In genomic region chr5:123133784-123134143, GRCm38 (mm10) we compare ENCODE assay signal across 8 mouse cellular contexts. TPM values are rescaled to one million over a fixed set of nuclear protein-coding genes. Genes with fewer than 3 reads are reported as not detected.
DNase-seq lines count a peak whose midpoint lies in the region; ATAC-seq and TF ChIP-seq lines count a peak whose summit lies in the region.

No protein-coding gene starts in this region.

- no peaks in the 10 kb centered on the region for H3K9me3 ChIP-seq in heart, embryonic 14.5 days (ENCODE audit: control insufficient read depth, low read length)
- no peaks in the 10 kb centered on the region for H3K9me3 ChIP-seq in forebrain, postnatal 0 days (ENCODE audit: low read length)
- H3K9me3 ChIP-seq in midbrain, embryonic 10.5 days (replicated peaks): no peaks in the 10 kb centered on the region

- no peak for ATAC-seq in heart, embryonic 14.5 days (ENCODE audit: insufficient number of reproducible peaks, insufficient read depth, low FRiP score, low read depth)
- no peak for ATAC-seq in forebrain, postnatal 0 days

- TF ChIP-seq CTCF in forebrain, postnatal 0 days (IDR thresholded peaks at IDR 0.05; ENCODE audit: low read depth): no peak

- intact Hi-C loops in heart, postnatal 25 days (cut with DNase I): loop anchor here (1.0 to 2.0 kb wide), 3 partner anchors 16 to 71 kb away; no protein-coding TSS in a partner anchor
- intact Hi-C loops in left cerebral cortex, postnatal 36 days (cut with DNase I): loop anchor here (1.0 to 5.0 kb wide), 3 partner anchors 9 to 66 kb away; partner anchors contain the start of genes Setd1b and Tmem120b

- H3K27ac ChIP-seq in heart, embryonic 14.5 days (replicated peaks in 1 of 2; ENCODE audit: control insufficient read depth in 1 of 2, insufficient read depth in 1 of 2, low read depth in 2 of 2, low read length in 2 of 2): peak overlapping the region; percentile 25 to 100
- peak overlapping the region; percentile 100 for H3K27ac ChIP-seq in forebrain, postnatal 0 days (ENCODE audit: low read depth, low read length)
- peak overlapping the region; percentile 24; the same call in 1 of the 2 replicates for H3K27ac ChIP-seq in midbrain, embryonic 10.5 days (replicated peaks)

- 33% methylated on average over 7 of the region's 7 CpGs for WGBS in heart, embryonic 14.5 days
- WGBS in forebrain, postnatal 0 days: 11% methylated on average over 7 of the region's 7 CpGs
- 24% methylated on average over 7 of the region's 7 CpGs for WGBS in midbrain, embryonic 10.5 days

- 0 out of 2 replicates have a peak, but pooled peaks cover 18% of the 10 kb centered on the region for H3K36me3 ChIP-seq in heart, embryonic 14.5 days (ENCODE audit: control insufficient read depth, insufficient read depth, low read length)
- H3K36me3 ChIP-seq in forebrain, postnatal 0 days (ENCODE audit: insufficient read depth): peaks cover 5% of the 10 kb centered on the region; the same call in 1 of the 2 replicates
- H3K36me3 ChIP-seq in midbrain, embryonic 10.5 days: peaks cover 72% of the 10 kb centered on the region

- H3K27me3 ChIP-seq in heart, embryonic 14.5 days (ENCODE audit: control insufficient read depth, insufficient read depth, low read length): no peaks in the 10 kb centered on the region
- H3K27me3 ChIP-seq in forebrain, postnatal 0 days (ENCODE audit: insufficient read depth, low read length): no peaks in the 10 kb centered on the region
- H3K27me3 ChIP-seq in midbrain, embryonic 10.5 days (ENCODE audit: low read depth, poor library complexity, severe bottlenecking): peaks cover 16% of the 10 kb centered on the region

- DNase-seq in heart, postnatal 25 days (ENCODE audit: low spot score): no peak
- DNase-seq in MN1 (ENCODE audit: low spot score): peak; percentile 11
- no peak for DNase-seq in forebrain, postnatal 0 days
- no peak for DNase-seq in midbrain, embryonic 10.5 days (ENCODE audit: low spot score)
- no peak for DNase-seq in spleen, postnatal 10 days (ENCODE audit: low spot score in 2 of 2)
- DNase-seq in left cerebral cortex, postnatal 36 days (ENCODE audit: low spot score in 2 of 2): no peak
- no peak for DNase-seq in embryo, embryonic 11 days

- peak overlapping the region; percentile 100; the same call in 1 of the 2 replicates for H3K9ac ChIP-seq in heart, embryonic 14.5 days (ENCODE audit: low read length)
- 0 out of 2 replicates have a peak overlapping the region, but pooled peaks have one; percentile 6 for H3K9ac ChIP-seq in forebrain, postnatal 0 days

- peak overlapping the region; percentile 95 for H3K4me2 ChIP-seq in heart, embryonic 14.5 days (ENCODE audit: low read length)
- peak overlapping the region; percentile 97 for H3K4me2 ChIP-seq in forebrain, postnatal 0 days (ENCODE audit: low read depth)

- H3K4me3 ChIP-seq in heart, embryonic 14.5 days (ENCODE audit: control insufficient read depth in 1 of 2, insufficient read depth in 1 of 2, low read depth in 1 of 2, low read length in 2 of 2): peak overlapping the region in 1 of 2 experiments; percentile 93; a peak in 2 of 4 replicates
- H3K4me3 ChIP-seq in forebrain, postnatal 0 days (ENCODE audit: low read depth, low read length): no peak overlapping the region
- H3K4me3 ChIP-seq in midbrain, embryonic 10.5 days: peak overlapping the region; percentile 99

- H3K4me1 ChIP-seq in heart, embryonic 14.5 days (ENCODE audit: control insufficient read depth in 2 of 2, insufficient read depth in 2 of 2, low read length in 2 of 2): peaks cover 63 to 67% of the 10 kb centered on the region in 2 experiments
- H3K4me1 ChIP-seq in forebrain, postnatal 0 days (ENCODE audit: insufficient read depth): peaks cover 22% of the 10 kb centered on the region
- H3K4me1 ChIP-seq in midbrain, embryonic 10.5 days: peaks cover 73% of the 10 kb centered on the region

RNA-seq across cellular contexts. Expression of gene Rhof, which starts 1.3 kb away (rescaled TPM):
- 0.99 and 2.0 TPM in 2 replicates for polyA plus RNA-seq in heart, embryonic 14.5 days (2014; fragmentation: Nextera tagmentation; extraction: Ambion mirVana)
- total RNA-seq in heart, postnatal 25 days (2021): under 1 TPM; 0.36 to 0.45 TPM
- total RNA-seq in forebrain, postnatal 0 days (2014; rRNA removed): 25.3 and 27.0 TPM in 2 replicates
- polyA plus RNA-seq in forebrain, postnatal 0 days (2015; fragmentation: Nextera tagmentation; extraction: Ambion mirVana): 36.9 and 38.7 TPM in 2 replicates
- polyA plus RNA-seq in midbrain, embryonic 10.5 days (2016; fragmentation: Nextera tagmentation; extraction: Ambion mirVana): 1.4 and 1.9 TPM in 2 replicates
- total RNA-seq in left cerebral cortex, postnatal 36 days (2021): 10 to 100 TPM; 51.3 to 53.0 TPM

RNA-seq across cellular contexts. Expression of gene Setd1b, which starts 8.2 kb away (rescaled TPM):
- polyA plus RNA-seq in heart, embryonic 14.5 days (2014; fragmentation: Nextera tagmentation; extraction: Ambion mirVana): 7.9 and 9.3 TPM in 2 replicates
- total RNA-seq in heart, postnatal 25 days (2021): 10 to 100 TPM; 14.4 to 18.4 TPM
- total RNA-seq in forebrain, postnatal 0 days (2014; rRNA removed): 3.9 and 5.6 TPM in 2 replicates
- 5.1 and 7.6 TPM in 2 replicates for polyA plus RNA-seq in forebrain, postnatal 0 days (2015; fragmentation: Nextera tagmentation; extraction: Ambion mirVana)
- 7.4 and 7.9 TPM in 2 replicates for polyA plus RNA-seq in midbrain, embryonic 10.5 days (2016; fragmentation: Nextera tagmentation; extraction: Ambion mirVana)
- 10 to 100 TPM; 27.9 to 35.0 TPM for total RNA-seq in left cerebral cortex, postnatal 36 days (2021)

RNA-seq across cellular contexts. Expression of gene Psmd9, which starts 35.4 kb away (rescaled TPM):
- polyA plus RNA-seq in heart, embryonic 14.5 days (2014; fragmentation: Nextera tagmentation; extraction: Ambion mirVana): 53.0 and 64.3 TPM in 2 replicates
- total RNA-seq in heart, postnatal 25 days (2021): 10 to 100 TPM; 15.6 to 16.7 TPM
- 37.4 and 39.5 TPM in 2 replicates for total RNA-seq in forebrain, postnatal 0 days (2014; rRNA removed)
- polyA plus RNA-seq in forebrain, postnatal 0 days (2015; fragmentation: Nextera tagmentation; extraction: Ambion mirVana): 72.3 and 79.4 TPM in 2 replicates
- polyA plus RNA-seq in midbrain, embryonic 10.5 days (2016; fragmentation: Nextera tagmentation; extraction: Ambion mirVana): 75.7 and 78.5 TPM in 2 replicates
- total RNA-seq in left cerebral cortex, postnatal 36 days (2021): 10 to 100 TPM; 28.6 to 29.6 TPM

RNA-seq across cellular contexts. Expression of gene Hpd, which starts 48.8 kb away (rescaled TPM):
- polyA plus RNA-seq in heart, embryonic 14.5 days (2014; fragmentation: Nextera tagmentation; extraction: Ambion mirVana): not detected in 2 replicates
- not detected for total RNA-seq in heart, postnatal 25 days (2021)
- not detected in 2 replicates for total RNA-seq in forebrain, postnatal 0 days (2014; rRNA removed)
- polyA plus RNA-seq in forebrain, postnatal 0 days (2015; fragmentation: Nextera tagmentation; extraction: Ambion mirVana): not detected in 2 replicates
- polyA plus RNA-seq in midbrain, embryonic 10.5 days (2016; fragmentation: Nextera tagmentation; extraction: Ambion mirVana): not detected in 2 replicates
- total RNA-seq in left cerebral cortex, postnatal 36 days (2021): not detected

Comparison
In these comparisons a context has a peak if more than half of its experiments do, and no peak if none do; other contexts are left out.
1. H3K27ac ChIP-seq: peak in every context shown above with its lines; median percentile 100 in forebrain, postnatal 0 days; 62 in heart, embryonic 14.5 days; 24 in midbrain, embryonic 10.5 days.
2. RNA of gene Rhof, which starts 1.3 kb away (total RNA-seq): 51.3 to 53.0 TPM in left cerebral cortex, postnatal 36 days and 25.3 to 27.0 TPM in forebrain, postnatal 0 days; 0.36 to 0.45 TPM in heart, postnatal 25 days; every median in the first group is over 10 times any median in the second.